17 mouse cellular contexts compared by ENCODE assay signal in genomic region chr2:23996830-23997229, GRCm38 (mm10). TPM values are rescaled to one million over a fixed set of nuclear protein-coding genes. Genes with fewer than 3 reads are reported as not detected.
"Had no signal": no experiment of that assay in that cellular context is flagged by ENCODE, and none has a peak within 500 bp of the region (broad histone marks: within the 10 kb centered on the region; RNA-seq: fewer than 3 reads in every experiment).

No protein-coding gene starts in this region.

- H3K4me3 ChIP-seq: layer of hippocampus, adult 2 months; lung, embryonic 15.5 days; midbrain, embryonic 12.5 days; midbrain, embryonic 15.5 days; neural tube, embryonic 12.5 days; neural tube, embryonic 15.5 days had no signal

- H3K27me3 ChIP-seq: lung, embryonic 15.5 days; midbrain, embryonic 12.5 days; midbrain, embryonic 15.5 days; neural tube, embryonic 12.5 days; neural tube, embryonic 15.5 days had no signal

- H3K9me3 ChIP-seq: lung, embryonic 15.5 days; midbrain, embryonic 12.5 days; midbrain, embryonic 15.5 days; neural tube, embryonic 12.5 days; neural tube, embryonic 15.5 days had no signal

- H3K36me3 ChIP-seq: lung, embryonic 15.5 days; midbrain, embryonic 12.5 days; midbrain, embryonic 15.5 days; neural tube, embryonic 12.5 days; neural tube, embryonic 15.5 days had no signal

- H3K4me1 ChIP-seq: lung, embryonic 15.5 days; midbrain, embryonic 12.5 days; midbrain, embryonic 15.5 days; neural tube, embryonic 12.5 days; neural tube, embryonic 15.5 days had no signal

- ATAC-seq: midbrain, embryonic 15.5 days had no signal

- H3K27ac ChIP-seq: kidney, postnatal 0 days; layer of hippocampus, adult 2 months; liver, embryonic 14.5 days; lung, embryonic 15.5 days; midbrain, embryonic 12.5 days; midbrain, embryonic 15.5 days; neural tube, embryonic 12.5 days; neural tube, embryonic 15.5 days had no signal

- DNase-seq: kidney, adult 2 months; kidney, postnatal 25 days; layer of hippocampus, adult 9-11 months; lung, adult 18-20 months; lung, postnatal 10 days; lung, postnatal 36 days; thymus, adult 18-20 months; thymus, postnatal 36 days had no signal

- H3K9ac ChIP-seq: liver, embryonic 14.5 days; lung, embryonic 15.5 days; midbrain, embryonic 12.5 days; midbrain, embryonic 15.5 days; neural tube, embryonic 12.5 days; neural tube, embryonic 15.5 days had no signal

RNA-seq across cellular contexts. Expression of gene Hnmt, which starts 52.4 kb away (rescaled TPM):
- polyA plus RNA-seq: small intestine, adult 2 months had no signal
